Mouse (Mus musculus) heart, adult 8-10 months (tissue): ENCODE results near the gene Nfatc3. TPM values are rescaled to one million over a fixed set of nuclear protein-coding genes. Genes with fewer than 3 reads are reported as not detected.
A peak's percentile ranks its signal among the peaks of the same experiment; 100 is the strongest.

Source experiments
- DNase-seq: peaks from one replicate; pipeline ENCODE4 v3.0.0; 2022; ENCODE audit warnings: low spot score
- total RNA-seq, 4 experiments: library from RNA; stranded (reverse); gene quantifications; 2 replicates each; pipeline ENCODE4 v1.2.4; 2022

The Nfatc3 gene
- total RNA-seq, 4 experiments from 2014 or later: 14.1 to 19.5 (median 18.0) TPM

DNA sequence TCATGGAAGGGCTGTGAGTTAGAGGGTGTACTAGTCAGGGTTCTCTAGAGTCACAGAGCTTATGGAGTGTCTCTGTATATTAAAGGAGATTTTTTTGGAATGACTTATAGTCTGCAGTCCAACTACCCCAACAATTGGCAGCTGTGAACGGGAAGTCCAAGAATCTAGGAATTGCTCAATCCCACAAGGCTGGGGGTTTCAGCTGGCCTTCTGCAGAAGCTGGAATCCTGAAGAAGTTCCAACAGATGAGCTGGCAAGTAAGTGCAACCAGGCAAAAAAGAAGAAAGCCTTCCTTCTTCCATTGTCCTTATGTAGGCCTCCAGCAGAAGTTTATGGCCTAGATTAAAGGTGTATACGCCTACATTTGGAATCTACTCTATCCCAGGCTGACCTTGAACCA is 86.7 kb downstream of the Nfatc3 start:
- no peak for DNase-seq

DNA sequence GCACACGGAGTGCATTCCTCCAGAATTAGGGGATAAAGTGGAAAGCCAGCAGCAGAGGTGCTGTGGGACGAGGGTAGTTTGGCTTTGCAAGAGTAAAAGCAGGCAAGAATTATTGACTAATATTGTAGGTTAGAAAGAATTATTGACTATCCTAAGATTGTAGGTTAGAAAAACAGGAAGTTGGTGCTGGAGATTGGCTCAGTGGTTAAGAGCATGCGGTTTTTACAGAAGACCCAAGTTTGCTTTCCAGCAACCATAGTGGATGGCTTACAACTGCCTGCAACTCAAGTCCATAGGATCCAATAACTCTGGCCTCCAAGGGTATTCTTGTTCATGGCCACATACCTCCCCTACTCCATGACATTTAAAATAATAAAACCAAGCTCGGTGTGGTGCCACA is 87.4 kb downstream of the Nfatc3 start:
- no peak for DNase-seq

GRCm38 (mm10) chr8:106147868-106148565 is 89.4 kb downstream of the Nfatc3 start:
- DNase-seq: no peak

DNA sequence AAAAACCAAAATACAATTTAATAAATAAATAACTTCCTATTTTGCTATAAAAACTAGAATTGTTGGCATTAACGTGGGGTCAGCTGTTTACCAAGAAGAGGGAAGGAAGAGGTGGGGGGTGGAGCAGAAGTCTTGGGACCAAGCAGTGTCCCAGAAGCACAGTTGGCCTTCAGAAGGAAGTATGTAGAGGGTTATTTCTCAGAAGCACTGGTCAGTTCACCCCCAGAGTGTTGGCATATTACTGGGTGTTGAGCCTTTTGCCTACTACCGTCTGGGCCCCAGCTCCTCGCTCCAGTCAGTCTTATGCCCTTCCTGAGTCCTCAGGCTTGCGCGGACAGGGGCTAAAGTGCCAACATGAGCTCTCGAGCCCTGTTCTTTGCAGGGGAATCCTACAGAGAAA is 90.4 kb downstream of the Nfatc3 start:
- DNase-seq: no peak

- peak; percentile 93 for DNase-seq
These were observed 91.4 kb downstream of the Nfatc3 start, which contains the start of gene Pla2g15 for GRCm38 (mm10) chr8:106149801-106150652. TSS of gene Pla2g15 (plus strand) at chr8:106150399.

- no peak for DNase-seq
These were observed 92.0 kb downstream of the Nfatc3 start for GRCm38 (mm10) chr8:106150653-106151000.

DNA sequence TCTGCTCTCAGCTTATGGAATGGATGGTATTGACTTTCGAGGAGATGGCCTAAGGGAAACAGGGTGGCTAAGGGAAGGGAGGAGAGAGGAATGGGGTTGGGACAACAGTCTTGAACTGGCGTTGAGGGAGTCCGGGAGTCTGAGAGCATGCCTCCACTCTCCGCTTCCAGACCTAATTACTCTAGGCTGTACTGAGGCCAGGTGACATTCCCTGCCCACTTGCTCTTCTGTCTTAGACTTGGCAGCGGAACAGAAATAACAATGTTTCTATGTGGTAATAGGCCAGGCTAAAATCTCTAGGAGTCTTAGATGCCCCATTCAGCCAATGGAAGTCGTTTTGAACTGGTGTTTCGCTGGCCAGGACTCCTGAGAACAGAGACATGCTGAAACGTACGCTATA is 92.4 kb downstream of the Nfatc3 start:
- DNase-seq: no peak

- no peak for DNase-seq
These were observed 94.2 kb downstream of the Nfatc3 start for GRCm38 (mm10) chr8:106152876-106153275.

- DNase-seq: no peak
These were observed 98.8 kb downstream of the Nfatc3 start for GRCm38 (mm10) chr8:106157419-106157818.

DNA sequence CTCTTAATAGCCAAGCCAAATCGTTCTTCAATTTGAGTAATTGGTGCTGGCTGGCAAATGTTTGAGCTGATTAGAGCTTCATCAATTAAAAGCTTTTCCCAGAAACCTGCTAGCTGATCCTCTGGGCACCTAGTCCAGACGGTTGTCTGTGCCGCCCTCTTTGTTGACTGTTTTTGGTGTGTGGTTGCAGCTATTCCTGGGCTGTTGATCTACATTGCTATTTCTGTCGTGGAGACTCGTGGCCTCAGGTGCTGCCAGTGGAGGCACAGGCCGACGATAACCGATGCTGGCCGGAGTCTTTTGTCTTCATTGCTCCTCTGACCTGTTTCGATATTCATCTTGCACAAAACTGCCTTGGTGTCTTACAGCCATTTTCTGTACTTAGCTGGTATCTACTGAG is 99.7 kb downstream of the Nfatc3 start:
- DNase-seq: peak; percentile 43

DNA sequence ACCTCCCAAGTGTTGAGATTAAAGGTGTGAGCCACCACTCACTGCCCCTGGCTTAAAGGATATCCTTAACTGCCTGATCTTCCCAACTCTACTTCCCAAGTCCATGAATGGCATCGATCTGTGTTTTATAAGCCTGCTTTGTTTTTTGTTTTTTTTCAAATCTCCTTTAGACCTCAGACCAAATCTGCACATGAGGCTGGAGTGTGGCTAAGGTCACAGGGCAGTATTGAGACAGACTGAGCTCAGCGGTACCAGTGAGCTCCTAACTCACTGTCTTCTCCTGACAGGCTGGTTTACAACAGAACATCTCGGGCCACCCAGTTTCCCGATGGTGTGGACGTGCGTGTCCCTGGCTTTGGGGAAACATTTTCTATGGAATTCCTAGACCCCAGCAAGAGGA is 101.2 kb downstream of the Nfatc3 start:
- DNase-seq: no peak

DNA sequence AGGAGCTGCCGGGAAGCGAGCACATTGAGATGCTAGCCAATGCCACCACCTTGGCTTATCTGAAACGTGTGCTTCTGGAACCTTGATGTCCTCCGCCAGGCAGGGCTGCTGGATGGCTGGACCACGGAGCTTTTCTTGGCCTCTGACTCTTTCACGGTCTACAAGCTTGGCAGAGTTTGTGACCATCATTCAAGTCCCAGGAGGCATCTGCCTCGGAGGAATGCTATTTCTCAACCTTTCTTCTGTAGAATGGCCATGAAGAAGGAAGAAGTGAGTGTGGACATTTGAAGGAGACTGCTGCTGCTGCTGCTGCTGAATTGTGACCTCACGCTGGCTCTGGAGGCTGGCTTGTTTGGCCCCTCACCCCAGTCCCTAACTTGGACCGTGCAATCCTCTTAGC is 104.6 kb downstream of the Nfatc3 start:
- no peak for DNase-seq

GRCm38 (mm10) chr8:106165460-106165859 is 106.8 kb downstream of the Nfatc3 start:
- peak; percentile 74 for DNase-seq

- DNase-seq: peak; percentile 78
These were observed 109.8 kb downstream of the Nfatc3 start, which contains the start of gene Slc7a6 for GRCm38 (mm10) chr8:106168356-106169016. TSS of gene Slc7a6 (plus strand) at chr8:106168857.

DNA sequence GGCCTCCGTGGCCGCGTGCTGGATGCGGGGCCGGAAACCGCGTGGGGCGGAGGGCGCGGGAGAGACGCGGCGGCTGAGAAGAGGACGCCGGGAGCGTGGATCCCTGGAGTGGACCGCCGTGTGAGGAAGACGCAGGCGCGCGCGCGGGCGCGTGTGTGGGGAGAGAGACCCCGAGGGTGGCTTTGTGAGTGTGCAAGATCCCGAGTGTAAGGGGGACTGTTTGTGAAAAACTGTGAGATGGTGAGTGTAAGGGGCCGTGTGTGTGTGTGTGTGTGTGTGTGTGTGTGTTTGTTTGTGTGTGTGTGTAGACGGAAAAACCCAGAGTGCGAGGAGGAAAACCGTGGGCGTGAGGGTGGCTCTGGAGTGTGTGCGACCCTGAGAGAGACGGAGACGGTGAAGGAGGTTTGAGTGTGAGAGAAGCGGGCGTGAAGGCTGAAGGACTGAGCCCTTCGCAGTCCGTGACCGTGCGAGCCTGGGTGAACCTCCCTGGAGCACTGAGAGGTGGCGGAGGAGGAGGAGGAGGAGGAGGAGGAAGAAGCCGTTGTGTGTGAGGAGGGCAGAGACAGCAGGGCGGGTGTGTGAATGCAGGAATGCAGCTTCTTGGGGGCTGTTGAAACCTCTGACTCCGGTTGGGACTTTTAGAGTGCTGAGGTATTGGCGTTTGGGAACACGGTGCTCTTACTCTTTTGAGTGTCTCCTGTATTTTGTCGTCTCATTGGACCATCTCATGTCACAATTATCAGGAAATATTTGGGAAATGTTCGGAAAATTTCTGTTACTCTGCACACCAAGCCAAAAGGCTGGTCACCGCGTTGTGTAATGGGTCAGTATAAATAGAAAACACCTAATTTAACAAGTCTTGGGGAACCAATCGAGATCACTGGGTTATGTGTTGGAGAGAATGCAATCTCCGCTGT is 110.6 kb downstream of the Nfatc3 start:
- DNase-seq: peak; percentile 24

DNA sequence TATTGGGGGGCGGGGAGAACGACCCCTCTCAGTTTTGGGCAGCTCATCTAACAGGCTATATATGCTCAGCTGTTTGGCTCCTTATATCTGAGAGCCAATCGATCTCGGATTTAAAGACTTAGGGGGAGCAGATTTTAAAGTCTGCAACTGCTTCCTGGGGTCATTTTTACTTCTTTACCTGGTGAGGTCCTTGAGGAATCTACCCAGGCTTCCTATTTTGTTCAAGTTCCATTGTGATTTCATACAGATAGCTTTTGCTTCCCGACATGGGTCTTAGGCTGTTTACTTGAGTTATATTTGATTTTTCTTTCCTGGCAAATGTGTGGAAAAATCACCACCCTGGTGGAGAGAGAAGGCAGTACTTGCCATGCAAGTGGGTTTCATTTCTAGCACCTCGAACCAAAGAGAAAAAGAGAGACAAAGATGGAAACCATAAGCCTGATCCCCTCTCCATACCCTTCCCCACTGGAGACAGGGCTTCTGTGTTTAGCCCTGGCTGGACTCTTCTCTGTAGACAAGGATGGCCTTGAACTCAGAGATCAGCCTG is 111.4 kb downstream of the Nfatc3 start:
- no peak for DNase-seq

DNA sequence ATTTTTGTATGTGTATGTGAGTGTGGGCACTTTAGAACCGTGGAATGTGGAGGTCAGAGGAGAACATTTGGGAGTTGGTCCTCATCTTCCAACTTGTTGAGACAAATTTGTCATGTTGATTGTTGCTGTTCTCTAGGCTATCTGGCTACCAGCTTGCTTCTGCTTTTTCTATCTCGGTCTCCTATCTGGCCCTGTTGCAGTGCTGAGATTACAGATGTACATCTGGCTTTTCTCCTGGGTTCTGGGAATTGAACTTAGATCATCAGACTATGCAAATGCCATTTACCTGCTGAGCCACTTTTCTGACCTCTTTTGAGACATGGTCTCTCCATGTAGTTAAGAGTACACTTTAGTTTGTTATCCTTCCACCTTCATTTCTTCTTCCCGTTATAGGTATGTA is 114.9 kb downstream of the Nfatc3 start:
- no peak for DNase-seq

DNA sequence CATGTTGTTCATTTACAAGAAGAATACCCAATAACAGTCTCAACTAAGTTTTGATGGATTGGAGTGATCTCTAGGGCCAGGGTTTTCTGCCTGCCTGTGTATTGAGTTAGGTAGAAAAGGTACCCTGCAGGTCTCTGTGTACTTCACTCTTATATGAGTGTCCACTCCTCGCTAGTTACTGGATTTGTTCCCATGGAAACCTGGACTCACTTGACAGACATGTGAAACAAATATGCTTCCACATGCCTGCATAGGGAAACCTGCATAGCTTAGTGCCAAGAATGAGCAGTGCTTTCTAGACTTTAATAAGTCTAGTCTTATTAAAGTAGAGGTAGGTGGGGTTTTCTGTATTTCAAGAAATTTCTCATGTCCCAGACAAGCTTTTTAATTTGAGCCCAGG is 118.3 kb downstream of the Nfatc3 start:
- DNase-seq: no peak

DNA sequence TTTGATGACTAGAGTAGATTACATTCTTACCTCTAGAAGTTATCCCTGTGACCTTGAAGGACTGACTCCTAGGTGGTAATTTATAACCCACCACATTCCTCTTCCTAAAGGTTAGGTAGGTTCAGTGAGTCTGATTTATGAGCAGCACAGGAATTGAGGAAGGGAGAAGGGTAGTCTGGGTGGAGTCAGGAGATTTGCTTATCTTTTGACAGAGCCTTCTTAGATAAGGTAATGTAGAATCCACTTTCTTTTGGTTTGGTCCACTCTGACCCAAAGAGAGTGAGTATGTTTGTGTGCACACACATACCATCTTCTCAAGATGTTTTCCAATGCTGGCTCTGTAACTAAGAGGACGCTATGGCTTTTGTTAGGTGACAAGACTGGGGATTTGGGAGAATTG is 119.0 kb downstream of the Nfatc3 start:
- no peak for DNase-seq

- no peak for DNase-seq
These were observed 119.8 kb downstream of the Nfatc3 start for GRCm38 (mm10) chr8:106178428-106178827.
